In genomic region chr2:21800045-21800444, GRCm38 (mm10) we compare ENCODE assay signal across 19 mouse cellular contexts.
"Had no signal": no experiment of that assay in that cellular context is flagged by ENCODE, and none has a peak within 500 bp of the region (broad histone marks: within the 10 kb centered on the region; RNA-seq: fewer than 3 reads in every experiment).

No protein-coding gene starts in this region.

- H3K27ac ChIP-seq: midbrain, embryonic 10.5 days; midbrain, embryonic 12.5 days; neural tube, embryonic 13.5 days; neural tube, embryonic 15.5 days had no signal

- DNase-seq: lung, adult 18-20 months; lung, embryonic 14.5 days; lung, postnatal 10 days; lung, postnatal 4 days; midbrain, embryonic 14.5 days; retina, postnatal 1 day; right cerebral cortex, adult 18-20 months; right cerebral cortex, postnatal 25 days; right cerebral cortex, postnatal 4 days; spleen, adult 18-20 months; thymus, adult 2 months; thymus, postnatal 25 days; thymus, postnatal 4 days had no signal

- H3K4me3 ChIP-seq: midbrain, embryonic 10.5 days; midbrain, embryonic 12.5 days; myocyte; neural tube, embryonic 13.5 days; neural tube, embryonic 15.5 days had no signal

- ATAC-seq: midbrain, embryonic 16.5 days had no signal
